Mouse (Mus musculus) left cerebral cortex, adult 18-20 months (tissue): Measurements from ENCODE around the gene Trmt6. TPM values are rescaled to one million over a fixed set of nuclear protein-coding genes. Genes with fewer than 3 reads are reported as not detected.

Experiments
- DNase-seq, 2 experiments: peaks; one replicate each; pipeline ENCODE4 v3.0.0; 2021 to 2022; ENCODE audit warnings: low spot score in 2 of 2, mixed read lengths in 1 of 2
- long read RNA-seq, 2 experiments: library from polyadenylated mRNA; stranded (forward); transcript quantifications; one replicate each; pipeline ENCODE4 v2.0.0; 2021
- total RNA-seq, 2 experiments: library from RNA; stranded (reverse); gene quantifications; 2 replicates each; pipeline ENCODE4 v1.2.3; 2021

The Trmt6 gene
- 10 to 100 TPM; 23.8 to 26.6 TPM for total RNA-seq
- long read RNA-seq, experiment 1, transcript Trmt6-201 (11 exons, 2,828 nt): major isoform, 24 of 47 reads
- long read RNA-seq, experiment 1, partial matches to known transcripts: 5 of 47 reads
- long read RNA-seq, experiment 1, other reads (novel, unspliced or antisense): 15 of 47 reads
- long read RNA-seq, experiment 2, transcript Trmt6-201 (11 exons, 2,828 nt): major isoform, 20 of 30 reads
- long read RNA-seq, experiment 2, partial matches to known transcripts: 2 of 30 reads
- long read RNA-seq, experiment 2, other reads (novel, unspliced or antisense): 6 of 30 reads

GRCm38 (mm10) chr2:132815608-132816314 is at the start of gene Trmt6, which contains the start of gene Mcm8:
Gene Trmt6, minus strand, starts transcription at chr2:132816055.
Gene Mcm8, plus strand, starts transcription at chr2:132816141.
- peak; percentile 86 to 93 for DNase-seq

- no peak for DNase-seq
Measured at GRCm38 (mm10) chr2:132863325-132863724, 47.5 kb upstream of the Trmt6 start.

DNA sequence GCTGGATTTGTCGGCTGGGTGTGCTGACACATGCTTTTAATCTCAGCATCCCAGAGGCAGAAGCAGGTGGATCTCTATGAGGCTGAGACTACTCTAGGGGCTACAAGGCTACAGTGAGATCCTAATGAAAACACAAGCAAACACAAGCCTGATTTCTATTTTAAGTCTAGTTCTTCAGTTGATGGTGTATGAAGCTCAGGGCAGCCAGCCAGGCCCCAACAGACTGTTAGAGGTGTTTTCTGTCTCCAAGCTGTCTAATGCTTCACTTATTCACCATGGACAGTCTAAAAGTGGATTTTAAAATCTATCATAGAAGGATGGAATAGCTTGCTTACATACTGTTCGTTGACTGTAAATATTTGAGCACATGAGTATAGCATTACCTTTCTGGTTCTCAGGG is 45.6 kb upstream of the Trmt6 start:
- DNase-seq: no peak

DNA sequence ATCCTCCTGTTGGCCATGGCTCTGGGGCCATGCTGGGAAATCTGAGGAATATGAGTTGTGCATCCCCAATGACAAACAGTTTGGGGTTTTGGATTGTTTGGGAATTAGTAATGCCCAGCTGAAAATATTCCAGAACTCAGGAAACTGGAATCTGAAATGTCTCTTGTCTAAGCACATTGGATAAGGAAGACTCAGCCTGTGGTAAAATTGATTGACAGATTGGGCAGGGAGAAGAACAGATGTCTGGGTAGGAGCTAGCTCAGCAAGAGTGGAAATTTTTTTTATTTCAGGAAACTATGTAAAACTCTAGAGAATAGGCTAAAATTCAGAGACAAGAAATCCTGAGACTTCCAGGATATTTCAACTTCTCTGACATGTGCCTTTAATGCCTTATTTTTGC is 44.6 kb upstream of the Trmt6 start:
- DNase-seq: no peak

- DNase-seq: no peak
Measured at GRCm38 (mm10) chr2:132856333-132856732, 40.5 kb upstream of the Trmt6 start.

GRCm38 (mm10) chr2:132853051-132853450 is 37.2 kb upstream of the Trmt6 start:
- DNase-seq: no peak

- no peak for DNase-seq
Measured at GRCm38 (mm10) chr2:132849141-132849540, 33.3 kb upstream of the Trmt6 start.

- no peak for DNase-seq
Measured at GRCm38 (mm10) chr2:132848361-132848760, 32.5 kb upstream of the Trmt6 start.

DNA sequence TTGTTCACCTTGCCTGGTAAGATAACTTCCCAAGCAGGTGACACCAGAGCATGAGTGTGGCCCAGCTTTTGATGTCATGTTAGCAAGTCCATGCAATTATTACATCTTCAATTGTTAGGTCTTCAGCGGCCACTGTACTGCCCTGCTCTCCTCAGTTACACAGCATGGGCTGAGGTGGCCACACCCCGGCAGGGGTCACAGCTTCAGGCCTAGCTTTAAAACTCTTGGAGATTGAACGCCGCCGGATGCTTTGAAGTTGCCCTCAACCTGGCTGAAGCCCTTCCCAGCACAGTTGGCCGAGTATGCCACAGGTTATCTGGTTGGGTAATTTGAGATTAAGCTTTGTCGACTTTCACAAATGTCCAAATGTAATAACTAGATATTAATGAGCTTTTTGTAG is 31.7 kb upstream of the Trmt6 start:
- DNase-seq: no peak

DNA sequence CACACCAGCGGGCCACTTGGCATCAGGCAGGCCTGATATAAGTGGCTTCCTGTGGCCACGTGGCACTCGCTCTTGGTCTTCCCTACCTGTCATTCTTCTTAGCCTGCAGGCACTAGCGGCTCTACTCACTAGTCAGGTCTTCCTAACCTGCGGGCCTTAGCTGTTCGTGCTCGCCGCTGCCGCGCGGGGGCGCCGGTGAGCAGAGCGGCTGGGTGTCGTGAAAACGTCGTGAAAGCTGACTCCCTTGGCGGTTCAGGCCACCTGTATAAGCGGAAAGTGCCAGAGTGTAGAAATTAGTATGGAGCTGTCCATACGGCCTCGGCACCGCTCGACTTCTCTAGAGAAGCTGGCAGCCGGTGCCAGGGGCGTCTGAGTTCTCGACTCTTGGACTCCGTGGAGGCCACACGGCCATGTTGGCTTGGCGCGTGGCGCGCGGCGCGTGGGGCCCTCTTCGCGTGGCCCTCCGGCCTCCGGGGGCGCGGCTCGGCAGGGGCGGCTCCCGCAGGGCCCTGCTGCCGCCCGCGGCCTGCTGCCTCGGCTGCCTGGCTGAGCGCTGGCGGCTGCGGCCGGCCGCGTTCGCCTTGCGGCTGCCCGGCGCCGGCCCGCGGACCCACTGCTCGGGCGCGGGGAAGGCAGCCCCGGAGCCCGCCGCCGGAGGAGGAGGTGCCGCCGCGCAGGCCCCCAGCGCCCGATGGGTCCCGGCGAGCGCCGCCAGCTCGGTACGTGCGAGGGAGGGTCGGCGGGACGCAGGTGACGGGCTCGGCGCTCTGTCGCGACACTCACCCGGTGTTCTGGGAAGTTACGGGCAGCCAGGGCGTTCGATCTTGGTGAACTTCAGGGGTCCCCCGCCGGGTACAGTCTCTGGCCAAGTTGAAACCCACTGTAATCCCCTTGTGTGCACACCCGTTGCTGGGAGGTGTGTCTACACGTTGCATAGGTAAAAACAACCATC is 30.8 kb upstream of the Trmt6 start, which contains the start of gene Crls1:
Crls1 (plus strand) TSS at position 260 of the 952 bp plus-strand sequence.
- DNase-seq: peak; percentile 96 to 97

DNA sequence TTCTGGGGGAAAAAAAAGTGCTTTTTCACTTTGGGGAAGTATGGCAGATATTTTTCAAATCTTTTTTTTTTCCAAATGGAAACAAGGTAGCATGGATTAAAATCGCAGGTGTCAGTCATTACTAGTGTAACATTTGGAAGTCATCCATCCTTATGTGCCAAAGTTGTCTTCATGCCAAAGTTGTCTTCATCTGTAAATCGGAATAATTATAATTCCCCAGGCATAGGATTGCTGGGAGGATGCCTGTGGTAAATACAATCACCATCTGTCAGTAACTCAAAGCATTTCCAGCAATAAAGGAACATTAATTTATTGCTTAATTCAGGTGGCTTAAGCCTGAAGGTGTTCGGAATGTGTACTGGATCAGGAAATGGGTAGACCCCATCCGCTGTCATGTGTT is 25.2 kb upstream of the Trmt6 start:
- DNase-seq: no peak

DNA sequence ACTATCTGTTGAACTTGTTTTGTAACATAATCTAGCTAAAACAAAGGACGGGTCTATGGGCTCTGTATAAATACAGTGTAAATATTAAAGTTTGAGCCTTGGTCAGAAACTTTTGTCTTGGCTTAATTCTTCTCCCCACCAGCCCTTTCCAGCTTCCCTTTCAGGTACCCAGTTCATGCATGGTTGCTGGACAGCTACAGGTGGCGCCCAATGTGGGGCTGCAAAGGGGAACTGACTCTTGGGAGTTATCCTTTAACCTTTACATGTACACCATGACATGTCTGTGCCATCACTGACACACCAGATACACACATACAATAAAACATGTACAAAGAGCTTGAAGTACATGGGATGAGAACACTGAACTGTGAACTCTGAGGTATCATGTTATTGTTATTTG is 12.9 kb downstream of the Trmt6 start:
- DNase-seq: no peak

GRCm38 (mm10) chr2:132794204-132794586 is 21.7 kb downstream of the Trmt6 start:
- DNase-seq: no peak

DNA sequence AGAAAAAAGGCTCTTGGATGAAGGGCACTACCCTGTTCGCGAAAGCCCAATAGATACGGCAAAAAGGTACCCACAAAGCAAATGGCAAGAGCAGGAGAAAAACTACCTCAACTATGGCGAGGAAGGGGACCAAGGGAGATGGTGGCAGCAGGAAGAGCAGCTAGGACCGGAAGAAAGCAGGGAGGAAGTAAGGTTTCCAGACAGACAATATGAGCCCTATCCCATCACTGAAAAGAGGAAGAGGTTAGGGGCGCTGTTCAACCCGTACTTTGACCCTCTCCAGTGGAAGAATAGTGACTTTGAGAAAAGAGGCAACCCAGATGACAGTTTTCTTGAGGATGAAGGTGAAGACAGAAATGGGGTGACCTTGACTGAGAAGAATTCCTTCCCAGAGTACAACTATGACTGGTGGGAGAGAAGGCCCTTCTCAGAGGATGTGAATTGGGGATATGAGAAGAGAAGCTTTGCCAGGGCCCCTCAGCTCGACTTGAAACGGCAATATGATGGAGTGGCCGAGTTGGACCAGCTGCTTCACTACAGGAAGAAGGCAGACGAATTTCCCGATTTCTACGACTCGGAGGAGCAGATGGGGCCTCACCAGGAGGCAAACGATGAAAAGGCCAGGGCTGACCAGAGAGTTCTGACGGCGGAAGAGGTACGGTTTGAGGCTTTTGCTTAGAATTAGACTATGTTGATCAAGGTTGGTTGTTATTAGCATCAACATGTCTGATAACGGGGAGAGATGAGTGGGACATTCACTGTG is 22.2 kb downstream of the Trmt6 start:
- no peak for DNase-seq

DNA sequence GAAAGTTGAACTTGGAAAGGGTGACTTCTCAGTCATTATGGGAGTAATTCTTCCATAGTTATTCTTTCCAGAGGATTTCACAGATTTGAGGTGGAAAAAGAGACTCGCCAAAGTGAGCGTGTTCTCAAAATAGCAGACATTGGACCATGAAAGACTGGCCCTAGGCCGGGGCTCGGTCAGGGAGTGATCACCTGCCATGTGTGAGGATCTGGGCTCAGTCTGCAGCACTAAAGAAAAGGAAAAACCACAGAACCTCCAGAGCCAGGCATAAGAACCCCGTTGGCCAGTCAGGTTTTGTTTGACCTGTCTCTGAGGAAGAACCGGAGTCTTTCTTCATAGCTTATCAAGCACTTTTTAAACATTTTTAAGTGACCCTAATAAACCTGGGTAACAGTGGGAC is 31.8 kb downstream of the Trmt6 start:
- no peak for DNase-seq

DNA sequence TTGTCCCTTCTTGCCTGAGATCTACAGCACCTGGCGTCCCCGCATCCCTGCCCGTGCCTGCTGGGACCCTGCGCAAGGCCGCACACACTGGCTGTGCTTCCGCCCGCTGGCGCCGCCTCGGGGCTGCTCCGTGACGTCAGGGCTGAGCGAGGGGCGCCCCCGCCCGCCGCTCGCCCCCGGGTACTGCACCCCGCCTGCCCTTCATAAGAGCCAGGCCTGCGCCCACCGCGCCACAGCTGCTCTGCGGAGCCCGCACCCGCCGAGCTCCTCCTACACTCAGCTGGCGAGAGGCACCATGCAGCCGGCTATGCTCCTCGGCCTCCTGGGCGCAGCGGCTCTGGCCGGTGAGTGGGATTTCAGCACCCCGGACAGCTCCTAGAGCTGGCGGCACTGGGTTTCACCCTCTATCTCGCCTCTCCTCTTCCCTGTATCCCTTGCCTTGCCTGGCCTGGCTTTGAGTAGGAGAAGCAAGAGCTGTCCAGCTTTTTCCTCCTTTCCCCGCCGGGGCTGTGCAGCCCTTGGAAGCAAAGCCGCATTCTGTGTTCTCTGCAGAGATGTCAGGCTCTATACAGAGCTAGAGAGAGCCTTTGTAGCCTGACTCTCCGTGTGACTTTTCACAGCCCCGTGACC is 34.3 kb downstream of the Trmt6 start:
- peak; percentile 83 to 89 for DNase-seq

GRCm38 (mm10) chr2:132780978-132781377 is 34.9 kb downstream of the Trmt6 start, which contains the start of gene Chgb:
Gene Chgb, plus strand, starts transcription at chr2:132781278.
- no peak for DNase-seq

DNA sequence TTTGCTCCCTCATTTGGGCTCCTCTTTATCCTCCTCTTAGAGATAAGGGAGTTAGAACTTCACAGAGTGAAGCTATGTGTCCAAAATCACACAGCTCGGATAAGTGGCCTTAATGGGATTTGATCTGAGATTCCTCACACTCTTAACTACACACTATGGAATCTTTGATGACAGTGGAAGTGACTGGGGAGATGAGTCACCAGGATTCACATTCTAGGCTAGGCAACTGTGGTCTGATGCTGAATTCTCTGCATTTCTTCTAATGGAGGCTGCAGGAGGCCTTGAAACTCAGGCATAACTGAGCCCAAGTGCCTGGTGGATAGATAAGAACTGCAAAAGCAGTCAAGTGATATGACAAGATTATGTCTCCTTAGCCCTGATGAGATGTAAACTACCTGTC is 45.0 kb downstream of the Trmt6 start:
- no peak for DNase-seq

DNA sequence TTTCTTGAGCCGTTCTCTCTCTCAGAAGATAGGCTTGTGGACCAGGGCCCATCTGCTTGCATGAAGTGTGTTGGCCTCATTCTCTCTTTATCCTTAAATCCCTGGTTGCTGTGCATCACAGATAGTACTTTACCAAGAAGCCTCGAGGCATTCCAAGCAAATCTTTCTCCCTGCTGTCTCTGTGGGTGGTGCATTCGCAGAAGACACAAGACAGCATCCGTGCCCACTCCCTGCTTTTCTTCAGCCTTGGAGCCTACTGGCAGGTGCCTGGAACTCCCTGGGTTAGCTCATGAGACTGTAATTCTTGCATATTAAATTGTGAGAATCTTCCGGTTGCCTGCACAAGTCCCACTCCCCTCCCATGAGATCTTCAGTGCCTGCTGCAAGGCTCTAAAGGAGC is 57.9 kb downstream of the Trmt6 start:
- DNase-seq: peak; percentile 58 to 82
